Mouse (Mus musculus) bone marrow macrophage, adult 2 months (primary cell): ENCODE measurements around the gene Inpp4a.

Experiments
- CTCF ChIP-seq: IDR thresholded peaks from 2 replicates; pipeline ENCODE4 v1.5.1; 2012; ENCODE audit warnings: low read depth, mild to moderate bottlenecking, low read length, moderate library complexity
- POLR2A ChIP-seq: IDR thresholded peaks from 2 replicates; pipeline ENCODE4 v1.6.1; 2012; ENCODE audit warnings: mild to moderate bottlenecking, low read depth, low read length, borderline replicate concordance

DNA sequence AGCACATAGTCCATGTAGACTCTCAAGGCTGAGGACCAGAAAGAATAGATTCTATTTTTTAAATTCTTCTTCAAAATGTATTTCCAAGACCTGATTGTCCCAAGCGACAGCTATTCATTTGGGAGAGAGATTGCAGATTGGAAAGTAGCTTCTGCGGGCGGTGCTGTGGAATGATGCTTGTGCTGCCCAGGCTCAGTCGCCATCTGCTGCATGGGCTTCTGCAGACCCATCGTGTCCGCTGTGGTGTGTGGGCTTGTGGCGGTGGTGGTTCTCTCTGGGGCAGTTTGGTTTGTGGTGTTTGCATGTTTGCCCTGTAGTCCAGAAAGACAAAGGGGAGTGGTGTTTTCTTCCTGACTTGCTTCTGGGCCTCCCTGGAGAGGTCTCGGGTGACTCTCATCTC, 76.5 kb downstream of the Inpp4a start:
- TF ChIP-seq CTCF (no peak), POLR2A (no peak)
